Mouse (Mus musculus): ENCODE measurements around the gene Asb15. TPM values are rescaled to one million over a fixed set of nuclear protein-coding genes. Genes with fewer than 3 reads are reported as not detected.

Asb15 gene
- total RNA-seq, 2 experiments from 2014 or later, result 48.5 to 62.0 TPM

- intact Hi-C loops (cut with DNase I), result no loop called here
- DNase-seq (ENCODE audit: low spot score), result no peak
These were observed 27.5 kb downstream of the Asb15 start for GRCm38 (mm10) chr6:24555488-24555887.

GRCm38 (mm10) chr6:24564081-24564480 is 36.1 kb downstream of the Asb15 start:
- no peak for DNase-seq (ENCODE audit: low spot score)
- intact Hi-C loops (cut with DNase I), result no loop called here

GRCm38 (mm10) chr6:24564886-24565285 is 36.9 kb downstream of the Asb15 start:
- intact Hi-C loops (cut with DNase I), result loop anchor here (5.0 kb wide), 1 partner anchor 157 kb away; no protein-coding TSS in a partner anchor
- DNase-seq (ENCODE audit: low spot score), result no peak

- DNase-seq (ENCODE audit: low spot score), result no peak
- intact Hi-C loops (cut with DNase I), result loop anchor here (1.0 to 5.0 kb wide), 3 partner anchors 40 to 153 kb away; partner anchors contain the start of genes Asb15 and Ndufa5
These were observed 41.0 kb downstream of the Asb15 start for GRCm38 (mm10) chr6:24568963-24569362.

- intact Hi-C loops (cut with DNase I), result loop anchor here (1.0 to 5.0 kb wide), 3 partner anchors 41 to 153 kb away; partner anchors contain the start of genes Asb15 and Ndufa5
- no peak for DNase-seq (ENCODE audit: low spot score)
These were observed 41.8 kb downstream of the Asb15 start for GRCm38 (mm10) chr6:24569711-24570110.

GRCm38 (mm10) chr6:24570278-24570677 is 42.3 kb downstream of the Asb15 start:
- intact Hi-C loops (cut with DNase I), result no loop called here
- no peak for DNase-seq (ENCODE audit: low spot score)

- no peak for DNase-seq (ENCODE audit: low spot score)
- intact Hi-C loops (cut with DNase I), result no loop called here
These were observed 43.2 kb downstream of the Asb15 start for GRCm38 (mm10) chr6:24571126-24571525.

GRCm38 (mm10) chr6:24572431-24572830 is 44.5 kb downstream of the Asb15 start:
- DNase-seq (ENCODE audit: low spot score), result no peak
- intact Hi-C loops (cut with DNase I), result loop anchor here (2.0 kb wide), 1 partner anchor 14 kb away; no protein-coding TSS in a partner anchor

GRCm38 (mm10) chr6:24573319-24573718 is 45.4 kb downstream of the Asb15 start:
- DNase-seq (ENCODE audit: low spot score), result no peak
- intact Hi-C loops (cut with DNase I), result loop anchor here (2.0 kb wide), 1 partner anchor 13 kb away; no protein-coding TSS in a partner anchor

GRCm38 (mm10) chr6:24583456-24583855 is 55.5 kb downstream of the Asb15 start:
- DNase-seq (ENCODE audit: low spot score), result peak; percentile 44
- intact Hi-C loops (cut with DNase I), result no loop called here

GRCm38 (mm10) chr6:24585431-24586310 is 57.7 kb downstream of the Asb15 start:
- no peak for DNase-seq (ENCODE audit: low spot score)
- intact Hi-C loops (cut with DNase I), result loop anchor here (2.0 kb wide), 1 partner anchor 13 kb away; no protein-coding TSS in a partner anchor

GRCm38 (mm10) chr6:24586885-24587284 is 58.9 kb downstream of the Asb15 start:
- intact Hi-C loops (cut with DNase I), result loop anchor here (2.0 kb wide), 1 partner anchor 14 kb away; no protein-coding TSS in a partner anchor
- DNase-seq (ENCODE audit: low spot score), result peak; percentile 70

- intact Hi-C loops (cut with DNase I), result no loop called here
- no peak for DNase-seq (ENCODE audit: low spot score)
These were observed 62.3 kb downstream of the Asb15 start for GRCm38 (mm10) chr6:24590282-24590681.

- no peak for DNase-seq (ENCODE audit: low spot score)
- intact Hi-C loops (cut with DNase I), result no loop called here
These were observed 63.7 kb downstream of the Asb15 start for GRCm38 (mm10) chr6:24591525-24592218.

- intact Hi-C loops (cut with DNase I), result loop anchor here (5.0 kb wide), 1 partner anchor 55 kb away; no protein-coding TSS in a partner anchor
- peak; percentile 45 for DNase-seq (ENCODE audit: low spot score)
These were observed 69.6 kb downstream of the Asb15 start, which contains the start of gene Lmod2 for GRCm38 (mm10) chr6:24597500-24597899. TSS of gene Lmod2 (plus strand) at chr6:24597762.

- intact Hi-C loops (cut with DNase I), result loop anchor here (5.0 kb wide), 1 partner anchor 57 kb away; no protein-coding TSS in a partner anchor
- DNase-seq (ENCODE audit: low spot score), result no peak
These were observed 71.2 kb downstream of the Asb15 start for GRCm38 (mm10) chr6:24599179-24599578.

GRCm38 (mm10) chr6:24599639-24600038 is 71.7 kb downstream of the Asb15 start:
- DNase-seq (ENCODE audit: low spot score), result no peak
- intact Hi-C loops (cut with DNase I), result loop anchor here (5.0 kb wide), 1 partner anchor 57 kb away; no protein-coding TSS in a partner anchor

GRCm38 (mm10) chr6:24600134-24600533 is 72.2 kb downstream of the Asb15 start:
- intact Hi-C loops (cut with DNase I), result no loop called here
- no peak for DNase-seq (ENCODE audit: low spot score)

- intact Hi-C loops (cut with DNase I), result no loop called here
- no peak for DNase-seq (ENCODE audit: low spot score)
These were observed 72.8 kb downstream of the Asb15 start for GRCm38 (mm10) chr6:24600726-24601125.

GRCm38 (mm10) chr6:24601668-24602067 is 73.7 kb downstream of the Asb15 start:
- intact Hi-C loops (cut with DNase I), result no loop called here
- DNase-seq (ENCODE audit: low spot score), result no peak
